Mouse (Mus musculus) monocyte, adult 5-6 weeks (primary cell): ENCODE data around the gene Barx1. TPM values are rescaled to one million over a fixed set of nuclear protein-coding genes. Genes with fewer than 3 reads are reported as not detected.

Experiments
- ATAC-seq: fragments of 153-309, 156-312 bp; replicated peaks from 2 replicates; pipeline ENCODE4 v1.8.0; 2017; ENCODE audit warnings: mild to moderate bottlenecking; ENCODE audit not compliant: low TSS enrichment, insufficient number of reproducible peaks, severe bottlenecking, poor library complexity, low FRiP score
- total RNA-seq: library from RNA; stranded (forward); fragments of 200-1000, 200-491, 200-594 nt; gene quantifications from 3 replicates; pipeline ENCODE4 v1.2.3, GENCODE M21; 2017

Gene Barx1
- not detected in 3 replicates for total RNA-seq

DNA sequence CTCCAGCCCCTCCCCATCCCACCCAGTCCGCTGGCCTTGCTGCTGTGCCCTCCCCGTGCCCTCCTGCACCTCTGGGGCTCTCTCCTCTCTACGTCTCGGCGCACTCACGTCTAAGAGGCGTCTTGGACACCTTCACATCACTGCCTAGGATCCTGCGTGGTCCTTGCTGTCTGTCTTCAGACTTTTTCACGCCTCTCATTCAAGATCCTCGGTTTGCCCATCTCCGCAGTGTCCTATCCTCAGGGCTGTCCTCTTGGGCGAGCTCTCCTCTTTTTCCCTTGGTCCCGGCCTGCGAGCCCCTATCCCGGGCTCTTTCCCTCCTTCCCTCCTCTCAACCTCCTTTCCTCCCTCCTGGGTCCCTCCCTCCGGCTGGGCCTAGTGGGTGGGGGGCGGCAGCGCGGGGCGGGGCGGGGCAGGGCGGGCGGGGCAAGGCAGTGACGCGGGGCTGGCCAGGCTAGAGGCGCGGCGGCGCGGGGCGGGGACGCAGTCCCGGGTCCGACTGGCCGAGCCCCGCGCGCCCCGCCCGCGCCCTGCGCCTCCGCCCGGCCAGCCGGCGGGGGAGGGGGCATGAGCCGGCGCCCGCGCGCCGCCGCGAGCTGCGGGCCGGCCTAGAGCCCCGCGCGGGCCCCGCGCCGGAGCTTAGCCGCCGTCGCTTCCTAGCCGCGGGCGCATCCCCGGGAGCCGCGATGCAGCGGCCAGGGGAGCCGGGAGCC lies at the start of gene Barx1:
Gene Barx1, plus strand, starts transcription at position 568 of the 713 bp plus-strand sequence.
- ATAC-seq = no peak

DNA sequence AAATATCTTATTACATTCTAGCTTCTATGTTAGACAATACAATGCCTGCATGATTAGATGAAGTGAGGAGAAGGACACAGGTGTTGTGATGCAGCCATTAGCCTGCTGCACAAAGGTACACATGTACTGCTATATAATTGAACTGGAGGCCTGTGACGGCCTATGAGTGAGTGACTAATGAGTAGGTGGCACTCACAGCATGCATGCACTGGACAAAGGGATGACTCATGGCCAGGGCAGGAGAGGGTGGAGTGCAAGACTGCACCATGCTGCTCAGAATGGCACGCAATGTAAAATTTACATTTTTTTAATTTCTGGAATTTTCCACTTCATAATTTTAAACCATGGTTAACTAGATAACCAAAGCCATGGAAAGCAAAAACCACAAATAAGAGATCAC lies 48.3 kb upstream of the Barx1 start:
- no peak for ATAC-seq

DNA sequence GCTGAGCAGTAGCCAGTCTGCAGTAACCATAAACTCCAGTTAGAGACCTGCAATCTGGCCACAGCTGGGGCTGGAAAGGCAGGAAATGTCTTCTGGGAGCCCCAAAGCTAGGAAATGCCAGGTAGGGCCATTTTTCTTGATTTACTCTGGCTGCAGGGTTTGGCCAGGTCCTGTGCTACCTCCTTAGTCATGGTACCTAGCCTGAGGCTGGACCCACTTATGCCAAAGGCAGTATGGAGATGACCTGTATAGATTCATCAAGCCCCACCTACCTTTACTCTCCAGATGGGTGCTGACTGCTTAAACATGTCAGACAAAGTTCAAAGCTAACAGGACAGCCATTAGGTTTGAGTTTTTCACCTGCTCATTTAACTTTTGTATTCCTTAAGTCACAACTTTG lies 45.0 kb upstream of the Barx1 start:
- no peak for ATAC-seq

DNA sequence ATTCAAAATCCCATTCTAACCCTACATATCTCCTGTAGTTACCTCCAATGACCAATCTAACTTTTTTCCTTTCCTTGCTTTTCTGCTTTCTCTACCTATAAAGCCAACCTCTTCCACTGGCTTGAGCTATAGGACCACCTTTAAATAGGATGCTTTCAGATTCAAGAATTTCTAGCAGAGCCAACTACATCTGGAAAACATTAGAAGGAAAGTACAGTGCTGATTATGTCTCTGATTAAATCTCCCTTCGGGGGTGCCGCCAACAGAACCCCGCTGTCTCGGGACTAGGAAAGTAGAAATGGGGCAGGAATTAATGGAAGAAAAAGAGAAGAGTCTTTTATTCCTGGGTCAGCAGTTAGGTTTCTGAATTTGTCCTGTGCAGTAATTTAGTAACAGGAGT lies 43.9 kb upstream of the Barx1 start:
- ATAC-seq = no peak

DNA sequence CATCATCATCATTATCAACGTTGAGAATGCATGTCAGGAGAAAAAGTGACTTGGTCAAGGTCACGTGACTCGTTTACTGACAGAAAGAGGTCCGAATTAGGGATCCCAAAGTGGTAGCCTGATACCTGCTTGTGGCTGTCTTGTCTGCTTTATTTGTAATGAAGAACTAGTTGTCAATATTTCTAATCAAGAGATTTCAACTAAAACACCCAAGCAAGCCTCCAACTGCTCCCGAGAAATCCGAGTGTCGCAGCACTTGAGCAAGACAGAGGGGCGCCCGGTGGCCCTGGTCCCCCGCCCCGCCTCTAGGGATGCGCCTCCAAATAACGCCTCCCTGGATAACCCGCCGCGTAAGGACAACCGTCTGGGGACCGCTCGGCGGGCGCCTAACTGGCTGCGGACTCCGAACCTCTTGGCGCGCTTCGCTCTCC lies 37.8 kb upstream of the Barx1 start:
- ATAC-seq = peak; percentile 24; the same call in 1 of the 2 replicates

DNA sequence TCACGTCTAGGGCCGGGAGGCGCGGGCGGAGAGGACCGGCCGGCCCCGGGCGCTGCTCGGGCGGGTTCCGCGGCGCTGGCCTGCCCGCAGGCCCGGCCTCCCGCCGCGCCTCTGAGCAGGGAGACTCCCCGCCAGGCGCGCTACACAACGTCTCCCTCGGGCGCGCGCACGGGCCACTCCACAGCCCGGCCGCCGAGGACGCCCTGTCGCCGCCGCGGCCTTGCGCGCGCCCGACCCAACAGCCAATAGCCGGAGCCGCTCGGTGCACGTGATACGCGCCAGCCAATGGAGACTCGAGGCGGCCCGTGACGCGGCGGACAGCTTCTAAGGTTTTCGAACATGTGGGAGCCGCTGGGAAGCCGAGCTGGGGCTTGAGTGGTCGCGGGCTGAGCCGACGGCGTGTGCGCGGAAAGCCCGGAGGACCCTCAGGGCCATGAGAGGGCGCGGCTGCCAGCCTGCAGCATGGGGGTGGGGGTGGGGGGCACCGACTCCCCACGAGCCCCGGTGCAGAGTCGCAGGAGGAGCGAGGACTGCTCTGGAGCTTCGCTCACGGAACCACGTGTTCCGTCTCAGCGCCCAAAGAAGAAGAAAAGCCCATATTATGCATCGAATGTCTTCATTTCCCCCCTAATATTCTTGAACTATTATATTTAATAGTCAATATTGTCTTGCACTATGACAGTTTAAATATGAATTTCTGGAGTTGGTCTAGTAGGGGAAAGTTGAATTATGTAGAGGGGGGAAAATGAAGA lies 37.2 kb upstream of the Barx1 start, which contains the start of gene Ptpdc1:
Gene Ptpdc1, minus strand, starts transcription at position 232 of the 752 bp plus-strand sequence.
- peak; percentile 97 for ATAC-seq

DNA sequence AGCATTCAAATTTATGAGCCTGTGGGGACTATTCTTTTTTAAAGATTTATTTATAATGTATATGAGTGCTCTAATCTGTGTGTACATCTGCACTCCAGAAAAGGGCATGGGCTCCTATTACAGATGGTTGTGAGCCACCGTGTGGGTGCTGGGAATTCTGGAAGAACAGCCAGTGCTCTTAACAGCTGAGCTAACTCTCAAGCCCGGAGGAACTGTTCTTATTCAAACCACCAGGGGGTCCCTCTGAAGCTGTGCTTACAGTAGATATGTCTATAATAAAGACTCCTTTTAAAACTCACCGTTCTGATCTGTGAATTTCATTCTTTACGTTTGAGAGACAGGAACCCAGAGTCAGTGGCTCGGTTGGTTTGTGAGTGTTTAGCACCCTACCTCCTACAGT lies 31.1 kb upstream of the Barx1 start:
- ATAC-seq = no peak

DNA sequence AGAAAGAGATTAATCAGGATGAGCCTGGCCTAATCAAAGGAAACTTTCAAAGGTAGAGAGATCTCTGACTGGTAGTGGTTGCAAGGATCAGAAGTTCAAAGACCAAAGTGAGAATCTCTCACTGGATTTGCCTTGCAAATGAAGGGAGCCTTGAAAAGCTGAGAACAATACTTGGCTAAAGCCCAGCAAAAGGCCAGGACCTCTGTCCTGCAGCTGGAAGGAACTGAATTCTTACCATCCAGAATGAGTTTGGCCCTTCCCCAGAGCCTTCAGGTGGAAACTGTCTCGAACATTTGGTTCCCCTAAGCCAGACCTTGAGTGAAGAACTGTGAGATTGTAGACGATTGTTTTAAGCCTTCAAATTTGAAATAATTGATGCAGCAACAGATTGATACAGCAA lies 25.1 kb upstream of the Barx1 start:
- ATAC-seq = no peak

DNA sequence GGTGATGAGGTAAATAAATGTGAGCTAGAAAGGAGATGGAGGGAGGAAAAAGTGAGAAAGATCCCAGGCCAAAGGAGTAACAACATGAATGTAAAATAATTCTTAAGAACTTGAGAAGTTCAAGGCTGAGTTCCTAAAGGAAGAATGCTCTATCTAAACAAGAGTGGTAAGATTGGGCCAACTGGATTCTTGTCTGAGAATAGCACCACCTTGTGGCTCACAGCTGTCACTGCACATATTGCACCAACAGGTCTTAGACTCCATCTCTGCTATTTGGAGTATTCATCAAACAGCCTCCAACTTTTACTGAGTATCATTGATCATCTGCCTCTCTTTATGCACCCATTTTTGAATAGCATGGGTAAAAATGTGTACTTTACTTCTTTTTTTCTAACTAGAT lies 23.2 kb upstream of the Barx1 start:
- ATAC-seq = peak; percentile 83; the same call in 1 of the 2 replicates

DNA sequence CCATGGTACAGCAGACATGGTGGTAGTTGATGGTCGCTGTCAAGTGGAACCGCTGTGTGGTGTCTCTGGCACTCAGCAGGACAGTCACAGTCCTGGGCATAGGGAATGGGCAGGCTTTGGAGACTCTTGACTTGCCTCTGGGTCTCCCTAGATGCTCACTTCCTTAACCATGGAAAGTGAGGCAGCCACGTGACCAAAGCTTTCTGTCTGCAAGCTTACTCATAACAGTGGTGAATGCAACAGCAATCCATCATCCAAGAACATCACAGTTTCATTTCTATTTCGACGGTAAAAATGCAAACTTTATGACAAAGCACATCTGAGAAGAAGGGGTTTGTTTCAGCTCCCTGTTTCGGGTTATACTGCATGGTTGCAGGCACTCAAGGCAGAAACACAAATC lies 19.7 kb upstream of the Barx1 start:
- ATAC-seq = no peak

DNA sequence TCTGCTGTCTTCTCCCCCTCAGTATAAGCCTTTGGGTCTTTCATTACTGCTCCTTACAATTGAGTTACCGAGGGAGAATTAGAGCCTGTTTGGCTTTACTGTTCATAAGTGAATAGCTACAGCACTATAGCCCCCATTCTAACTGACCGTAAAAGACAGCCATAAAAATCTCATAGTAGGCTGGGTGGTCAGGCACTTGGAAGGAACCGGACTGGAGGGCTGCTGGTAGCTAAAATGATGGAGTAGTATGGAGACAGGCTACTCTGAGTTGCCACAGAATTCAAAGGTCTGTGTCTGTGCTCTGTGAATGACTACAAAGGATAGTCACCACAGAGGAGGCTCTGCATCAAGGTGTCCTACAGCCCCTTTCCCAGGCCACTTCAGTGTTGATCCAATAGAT lies 18.8 kb upstream of the Barx1 start:
- no peak for ATAC-seq

DNA sequence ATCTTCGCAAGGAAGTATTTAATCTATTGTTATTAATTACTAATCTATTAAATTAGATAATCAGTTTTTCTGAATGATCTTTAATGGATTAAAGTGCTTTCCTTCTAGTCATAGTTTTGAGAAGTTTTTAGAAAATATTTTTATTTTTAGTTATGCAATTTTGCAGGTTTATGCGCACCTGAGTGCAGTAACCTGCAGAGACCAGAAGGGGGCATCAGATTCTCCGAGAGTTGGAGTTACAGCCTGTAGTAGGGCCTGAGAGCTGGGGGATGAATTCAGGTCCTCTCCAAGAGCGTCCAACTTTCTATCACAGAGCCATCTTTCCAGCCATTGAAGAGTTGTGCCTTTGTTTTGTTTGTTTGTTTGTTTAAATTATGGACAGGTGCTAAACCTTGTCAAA lies 16.1 kb upstream of the Barx1 start:
- no peak for ATAC-seq

DNA sequence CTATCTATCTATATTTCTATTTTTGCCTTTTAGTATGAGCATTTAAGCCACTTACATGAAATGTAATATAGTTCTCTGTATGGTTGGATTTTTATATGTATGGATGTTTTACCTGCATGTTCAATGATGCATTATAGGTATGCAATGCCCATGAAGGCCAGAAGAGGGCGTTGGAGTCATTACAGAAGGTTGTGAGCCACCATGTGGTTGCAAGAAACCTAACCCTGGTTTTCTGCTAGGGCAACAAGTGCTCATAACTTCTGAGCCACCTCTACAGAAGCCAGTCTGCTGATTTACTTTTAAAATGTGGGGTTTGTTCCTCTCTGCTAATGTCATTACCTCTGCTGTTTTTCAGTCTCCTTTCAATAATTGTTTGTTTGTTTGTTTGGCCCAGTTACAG lies 12.2 kb upstream of the Barx1 start:
- no peak for ATAC-seq

DNA sequence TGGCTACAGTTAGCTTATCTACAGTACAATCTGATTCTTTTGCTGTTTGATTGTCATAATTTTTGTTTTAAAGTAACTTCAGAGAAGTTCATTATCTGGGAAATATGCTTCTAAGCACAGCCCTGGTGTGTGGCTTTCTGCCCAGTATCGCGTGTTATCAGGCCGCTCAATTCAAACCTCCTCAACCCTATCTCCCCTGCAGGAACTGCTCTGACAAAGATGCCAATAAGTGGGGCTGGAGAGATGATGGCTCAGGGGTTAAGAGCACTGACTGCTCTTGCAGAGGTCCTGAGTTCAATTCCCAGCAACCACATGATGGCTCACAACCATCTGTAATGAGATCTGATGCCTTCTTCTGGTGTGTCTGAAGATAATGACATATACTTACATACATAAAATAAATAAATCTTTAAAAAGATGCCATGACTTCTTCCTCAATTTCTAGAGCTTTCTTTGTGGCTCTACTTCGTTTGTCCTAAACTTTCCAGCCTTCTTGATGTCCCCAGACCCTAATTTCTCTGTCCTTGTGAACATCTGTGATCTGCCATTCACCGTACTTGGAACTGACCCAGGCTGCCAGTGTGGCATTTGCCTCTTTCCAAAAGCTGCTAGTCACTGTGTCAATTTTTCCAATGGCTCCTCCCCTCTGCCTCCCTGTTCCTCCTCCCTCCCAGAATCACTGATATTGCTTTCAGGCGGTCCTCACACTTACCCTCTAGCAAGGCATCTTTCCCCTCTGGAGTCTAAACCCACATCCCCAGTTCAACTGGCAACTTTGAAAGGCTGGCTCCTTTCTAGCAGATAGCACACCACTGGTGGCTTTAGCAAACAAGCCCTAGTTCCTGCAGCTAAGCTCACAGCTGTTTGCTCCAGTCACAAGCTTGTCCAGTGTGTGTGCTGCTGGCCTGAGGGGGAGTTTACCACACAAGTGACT lies 11.4 kb upstream of the Barx1 start:
- no peak for ATAC-seq

DNA sequence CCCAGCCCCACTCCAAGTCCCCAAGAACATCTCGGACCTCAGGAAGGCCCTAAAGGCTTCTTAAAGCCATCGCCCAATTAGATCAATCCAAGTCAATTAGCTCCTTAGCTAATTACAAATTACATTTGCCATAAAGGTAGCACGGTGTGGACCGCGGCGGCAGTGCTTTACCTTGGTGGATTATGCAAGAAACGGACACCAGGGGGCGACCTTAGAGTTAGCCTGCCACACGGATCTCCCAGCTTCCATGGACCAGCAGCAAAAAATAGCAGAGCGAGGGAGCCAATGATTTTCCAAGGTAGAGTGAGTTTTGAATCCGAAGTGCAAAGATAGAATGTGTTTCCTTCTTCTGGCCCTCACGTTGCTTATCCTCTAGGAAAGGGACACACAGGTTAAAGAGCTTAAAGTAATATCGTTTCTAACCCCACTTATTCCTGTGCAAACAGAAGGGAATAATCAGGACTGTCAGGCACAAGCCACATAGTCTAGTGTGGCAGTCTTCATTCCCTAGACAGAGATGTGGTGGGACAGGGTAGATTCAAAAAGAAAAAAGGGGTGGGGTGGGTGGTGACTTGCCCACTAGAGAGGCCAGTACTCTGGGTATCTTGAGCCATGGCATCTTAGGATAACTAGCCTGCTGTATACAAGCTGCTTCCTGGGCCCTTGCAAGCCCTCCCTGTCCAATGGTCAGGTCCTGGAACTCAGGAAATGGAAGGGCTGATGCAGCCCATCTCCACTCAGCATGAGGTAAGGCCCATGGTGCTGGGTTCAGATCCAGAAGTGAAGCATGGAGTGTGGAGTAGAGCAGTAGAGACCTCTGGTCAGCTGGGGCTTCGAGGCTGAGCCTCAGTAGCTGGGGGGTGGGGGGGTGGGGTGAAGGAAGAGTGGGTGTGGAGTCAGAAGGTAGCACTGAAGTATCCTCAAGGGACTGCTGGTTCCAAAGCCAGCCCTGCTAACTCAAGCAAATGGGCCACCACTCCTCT lies 8.7 kb upstream of the Barx1 start:
- ATAC-seq = 0 out of 2 replicates have a peak, but pooled peaks have one; percentile 35

DNA sequence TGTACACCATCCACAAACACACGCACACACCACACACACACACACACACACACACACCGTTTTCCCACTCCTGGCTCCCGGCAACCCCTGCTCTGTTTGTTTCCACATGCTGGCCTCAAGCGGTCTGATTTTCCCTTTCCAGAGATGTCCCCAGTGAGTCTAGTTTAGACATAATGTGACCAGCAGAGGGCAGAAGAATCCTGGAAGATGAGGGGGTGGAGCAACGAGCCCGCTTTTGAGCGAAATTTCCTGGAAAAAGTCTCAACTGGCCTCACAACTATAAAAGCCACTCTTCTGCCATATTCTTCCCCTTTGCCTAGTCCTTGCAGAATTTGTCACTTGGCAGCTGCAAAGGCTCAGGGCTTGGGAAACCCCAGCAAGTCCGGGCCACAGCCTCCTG lies 7.2 kb upstream of the Barx1 start:
- no peak for ATAC-seq

DNA sequence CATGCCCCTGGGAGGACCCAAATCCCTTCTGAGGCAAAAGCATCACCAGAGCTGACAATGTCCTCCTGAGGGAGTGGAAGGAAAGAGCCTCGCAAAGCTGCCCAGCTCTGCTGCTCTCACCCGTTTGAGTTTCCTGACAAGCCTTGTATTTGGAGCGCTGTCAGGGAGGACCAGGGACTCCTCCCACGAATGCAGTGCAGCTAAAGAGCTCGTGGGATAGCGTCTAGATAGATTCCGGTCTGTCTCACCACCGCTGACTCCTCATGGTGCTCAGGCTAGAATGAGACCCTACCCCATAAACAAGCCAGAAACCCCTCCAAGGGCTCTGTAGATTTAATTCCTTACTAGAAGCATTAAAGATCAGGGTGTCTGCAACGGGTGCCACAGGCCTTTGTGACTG lies 5.0 kb upstream of the Barx1 start:
- no peak for ATAC-seq
